Mouse (Mus musculus): ENCODE measurements around the gene 1110051M20Rik.
A peak's percentile ranks its signal among the peaks of the same experiment; 100 is the strongest.

Gene 1110051M20Rik

GRCm38 (mm10) chr2:91457259-91457655 lies 12.8 kb upstream of the 1110051M20Rik start, which contains the start of gene Lrp4:
Gene Lrp4, plus strand, starts transcription at chr2:91457511.
- peak; percentile 53 for DNase-seq

GRCm38 (mm10) chr2:91456491-91457100 lies 12.1 kb upstream of the 1110051M20Rik start:
- no peak for DNase-seq

GRCm38 (mm10) chr2:91455826-91456225 lies 11.3 kb upstream of the 1110051M20Rik start:
- DNase-seq, result no peak

- DNase-seq, result no peak
Measured at GRCm38 (mm10) chr2:91454434-91454833, 9.9 kb upstream of the 1110051M20Rik start.

GRCm38 (mm10) chr2:91453231-91454075 lies 8.9 kb upstream of the 1110051M20Rik start:
- DNase-seq, result no peak

- no peak for DNase-seq
Measured at GRCm38 (mm10) chr2:91452658-91453057, 8.2 kb upstream of the 1110051M20Rik start.

GRCm38 (mm10) chr2:91450316-91450715 lies 5.8 kb upstream of the 1110051M20Rik start:
- no peak for DNase-seq

- DNase-seq, result no peak
Measured at GRCm38 (mm10) chr2:91449662-91450061, 5.2 kb upstream of the 1110051M20Rik start.

- no peak for DNase-seq
Measured at GRCm38 (mm10) chr2:91442241-91442640, 2.3 kb downstream of the 1110051M20Rik start.

GRCm38 (mm10) chr2:91441715-91442114 lies 2.8 kb downstream of the 1110051M20Rik start:
- no peak for DNase-seq

- no peak for DNase-seq
Measured at GRCm38 (mm10) chr2:91440686-91441085, 3.8 kb downstream of the 1110051M20Rik start.

GRCm38 (mm10) chr2:91439876-91440275 lies 4.6 kb downstream of the 1110051M20Rik start:
- DNase-seq, result no peak

- no peak for DNase-seq
Measured at GRCm38 (mm10) chr2:91439271-91439670, 5.2 kb downstream of the 1110051M20Rik start.

GRCm38 (mm10) chr2:91437116-91437815 lies 7.2 kb downstream of the 1110051M20Rik start:
- no peak for DNase-seq

GRCm38 (mm10) chr2:91436713-91437112 lies 7.8 kb downstream of the 1110051M20Rik start:
- DNase-seq, result no peak

GRCm38 (mm10) chr2:91430600-91430919 lies 13.9 kb downstream of the 1110051M20Rik start:
- DNase-seq, result no peak

GRCm38 (mm10) chr2:91429915-91430599 lies 14.4 kb downstream of the 1110051M20Rik start:
- DNase-seq, result no peak

GRCm38 (mm10) chr2:91429146-91429545 lies 15.4 kb downstream of the 1110051M20Rik start:
- no peak for DNase-seq

- no peak for DNase-seq
Measured at GRCm38 (mm10) chr2:91426321-91426720, 18.2 kb downstream of the 1110051M20Rik start.

GRCm38 (mm10) chr2:91424061-91424720 lies 20.3 kb downstream of the 1110051M20Rik start:
- no peak for DNase-seq

- no peak for DNase-seq
Measured at GRCm38 (mm10) chr2:91421641-91422040, 22.9 kb downstream of the 1110051M20Rik start.

GRCm38 (mm10) chr2:91413811-91414210 lies 30.7 kb downstream of the 1110051M20Rik start:
- no peak for DNase-seq

- DNase-seq, result no peak
Measured at GRCm38 (mm10) chr2:91412361-91412760, 32.1 kb downstream of the 1110051M20Rik start.

Data from right cerebral cortex, postnatal 4 days (tissue).